Mouse (Mus musculus): ENCODE results near the gene Tenm4. TPM values are rescaled to one million over a fixed set of nuclear protein-coding genes. Genes with fewer than 3 reads are reported as not detected.
"Not testable (repeated sequence)": the region's sequence is repeated elsewhere in the genome, so short reads cannot be mapped to it uniquely, and the experiment has no call there.

Gene Tenm4
- polyA plus RNA-seq, 1 experiment from 2014 or later = 38.0 TPM

GRCm38 (mm10) chr7:96909856-96910255 lies 738.8 kb downstream of the Tenm4 start:
- Histone ChIP-seq H3K4me3 (replicated peaks; ENCODE audit: low read depth, low read length) (no peak overlapping the region), H3K36me3 (ENCODE audit: control insufficient read depth, insufficient read depth, low read length) (peaks cover 4% of the 10 kb centered on the region), H3K4me1 (ENCODE audit: control insufficient read depth, insufficient read depth, low read length) (0 out of 2 replicates have a peak, but pooled peaks cover 9% of the 10 kb centered on the region), H3K27me3 (ENCODE audit: control insufficient read depth, insufficient read depth, low read length) (peaks cover 3% of the 10 kb centered on the region; the same call in 1 of the 2 replicates), H3K4me2 (ENCODE audit: low read length) (no peak overlapping the region), H3K9ac (replicated peaks; ENCODE audit: low read length) (no peak overlapping the region), H3K27ac (replicated peaks; ENCODE audit: low read depth, low read length) (no peak overlapping the region), H3K9me3 (ENCODE audit: control insufficient read depth, low read length) (no peaks in the 10 kb centered on the region)
- WGBS = 68% methylated on average over 5 of the region's 5 CpGs
- DNase-seq (no peak), ATAC-seq (ENCODE audit: low FRiP score, low TSS enrichment) (no peak)

DNA sequence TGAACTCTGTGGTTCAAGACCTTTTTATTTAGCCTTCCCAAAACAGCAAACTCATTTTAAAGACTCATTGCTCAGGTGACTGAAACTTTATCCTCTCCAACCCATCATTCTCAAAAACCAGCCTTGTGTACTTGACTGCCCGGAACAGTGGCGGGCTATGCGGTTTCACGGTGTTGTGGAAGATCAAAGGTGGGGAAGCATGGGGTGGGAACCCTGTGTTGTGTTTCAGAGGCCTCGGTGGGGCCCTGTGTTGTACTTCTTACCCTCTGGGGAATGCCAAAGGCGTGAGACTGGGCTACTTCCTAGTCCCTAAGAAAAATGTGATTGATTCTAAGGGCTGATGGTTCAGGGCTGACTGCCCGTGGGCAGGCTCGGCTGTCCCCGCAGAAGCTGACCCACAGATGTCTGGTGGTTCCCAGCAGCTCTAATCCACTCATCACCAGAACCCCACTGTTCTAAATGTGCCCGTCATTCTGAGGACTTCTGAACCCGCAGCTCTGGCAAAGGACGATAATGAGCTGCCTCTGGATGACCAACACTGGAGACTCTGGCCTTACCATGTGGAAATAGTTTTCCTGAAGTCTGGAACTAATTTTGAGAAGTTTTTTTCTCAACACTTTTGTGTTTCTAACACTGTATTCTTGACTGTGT lies 739.4 kb downstream of the Tenm4 start:
- no peak overlapping the region for H3K9ac ChIP-seq (replicated peaks; ENCODE audit: low read length)
- DNase-seq (no peak), ATAC-seq (ENCODE audit: low FRiP score, low TSS enrichment) (no peak)
- 51% methylated on average over 12 of the region's 12 CpGs for WGBS
- 0 out of 2 replicates have a peak, but pooled peaks cover 4% of the 10 kb centered on the region for H3K4me1 ChIP-seq (ENCODE audit: control insufficient read depth, insufficient read depth, low read length)
- peaks cover 3% of the 10 kb centered on the region; the same call in 1 of the 2 replicates for H3K27me3 ChIP-seq (ENCODE audit: control insufficient read depth, insufficient read depth, low read length)
- no peaks in the 10 kb centered on the region for H3K9me3 ChIP-seq (ENCODE audit: control insufficient read depth, low read length)
- H3K4me3 ChIP-seq (replicated peaks; ENCODE audit: low read depth, low read length) = no peak overlapping the region
- no peak overlapping the region for H3K27ac ChIP-seq (replicated peaks; ENCODE audit: low read depth, low read length)
- no peak overlapping the region for H3K4me2 ChIP-seq (ENCODE audit: low read length)
- peaks cover 4% of the 10 kb centered on the region for H3K36me3 ChIP-seq (ENCODE audit: control insufficient read depth, insufficient read depth, low read length)

GRCm38 (mm10) chr7:96914031-96914430 lies 743.0 kb downstream of the Tenm4 start:
- 13% methylated on average over 6 of the region's 6 CpGs for WGBS
- no peak overlapping the region for H3K27ac ChIP-seq (replicated peaks; ENCODE audit: low read depth, low read length)
- no peaks in the 10 kb centered on the region for H3K4me1 ChIP-seq (ENCODE audit: control insufficient read depth, insufficient read depth, low read length)
- DNase-seq (peak; percentile 96), ATAC-seq (ENCODE audit: low FRiP score, low TSS enrichment) (no peak; the same call in 1 of the 2 replicates)
- H3K27me3 ChIP-seq (ENCODE audit: control insufficient read depth, insufficient read depth, low read length) = no peaks in the 10 kb centered on the region
- H3K36me3 ChIP-seq (ENCODE audit: control insufficient read depth, insufficient read depth, low read length) = no peaks in the 10 kb centered on the region
- H3K4me3 ChIP-seq (replicated peaks; ENCODE audit: low read depth, low read length) = no peak overlapping the region
- H3K9ac ChIP-seq (replicated peaks; ENCODE audit: low read length) = no peak overlapping the region
- no peaks in the 10 kb centered on the region for H3K9me3 ChIP-seq (ENCODE audit: control insufficient read depth, low read length)
- H3K4me2 ChIP-seq (ENCODE audit: low read length) = no peak overlapping the region

DNA sequence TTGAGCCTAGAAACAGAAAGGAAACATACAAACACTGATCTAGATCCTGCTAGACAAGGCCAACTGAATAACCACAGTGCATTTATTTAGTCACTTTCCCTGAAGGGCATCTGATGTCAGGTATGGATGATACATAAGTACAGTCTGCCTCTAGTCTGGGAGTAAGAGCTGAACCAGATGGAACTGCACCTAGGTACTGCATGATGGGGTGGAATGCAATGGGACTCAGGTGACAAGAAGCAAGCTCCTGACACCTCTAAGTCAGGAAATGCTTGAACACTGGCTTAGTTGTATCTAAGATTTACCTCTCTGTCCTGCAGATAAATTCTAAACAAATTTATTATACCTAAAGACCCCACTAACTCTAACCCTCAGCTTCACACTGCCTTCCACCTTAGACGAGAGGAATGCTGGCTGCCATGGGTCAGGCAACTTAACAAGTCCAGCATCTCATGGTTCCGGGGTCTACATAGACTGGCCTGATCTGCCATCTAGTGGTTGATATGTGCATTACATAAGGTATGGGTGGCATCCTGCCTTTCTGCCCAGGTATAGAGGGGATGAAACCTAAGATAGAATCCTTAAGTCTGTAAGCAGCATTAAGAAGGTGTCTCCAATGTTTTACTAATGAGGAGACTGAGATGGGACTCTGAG lies 744.5 kb downstream of the Tenm4 start:
- Histone ChIP-seq H3K4me2 (ENCODE audit: low read length) (no peak overlapping the region), H3K4me1 (ENCODE audit: control insufficient read depth, insufficient read depth, low read length) (no peaks in the 10 kb centered on the region), H3K9me3 (ENCODE audit: control insufficient read depth, low read length) (no peaks in the 10 kb centered on the region), H3K27me3 (ENCODE audit: control insufficient read depth, insufficient read depth, low read length) (no peaks in the 10 kb centered on the region), H3K4me3 (replicated peaks; ENCODE audit: low read depth, low read length) (no peak overlapping the region), H3K9ac (replicated peaks; ENCODE audit: low read length) (no peak overlapping the region), H3K27ac (replicated peaks; ENCODE audit: low read depth, low read length) (no peak overlapping the region), H3K36me3 (ENCODE audit: control insufficient read depth, insufficient read depth, low read length) (no peaks in the 10 kb centered on the region)
- ATAC-seq (ENCODE audit: low FRiP score, low TSS enrichment) (peak; percentile 66; the same call in 1 of the 2 replicates), DNase-seq (peak; percentile 92)
- under 1% methylated on average over 2 of the region's 2 CpGs for WGBS

- Histone ChIP-seq H3K9ac (replicated peaks; ENCODE audit: low read length) (no peak overlapping the region), H3K9me3 (ENCODE audit: control insufficient read depth, low read length) (no peaks in the 10 kb centered on the region), H3K27ac (replicated peaks; ENCODE audit: low read depth, low read length) (no peak overlapping the region), H3K36me3 (ENCODE audit: control insufficient read depth, insufficient read depth, low read length) (no peaks in the 10 kb centered on the region), H3K27me3 (ENCODE audit: control insufficient read depth, insufficient read depth, low read length) (no peaks in the 10 kb centered on the region), H3K4me3 (replicated peaks; ENCODE audit: low read depth, low read length) (no peak overlapping the region), H3K4me2 (ENCODE audit: low read length) (no peak overlapping the region), H3K4me1 (ENCODE audit: control insufficient read depth, insufficient read depth, low read length) (no peaks in the 10 kb centered on the region)
- 25% methylated on average over 7 of the region's 7 CpGs for WGBS
- ATAC-seq (ENCODE audit: low FRiP score, low TSS enrichment) (peak; percentile 72), DNase-seq (peak; percentile 48)
Observed at GRCm38 (mm10) chr7:96920447-96921095, 749.5 kb downstream of the Tenm4 start.

DNA sequence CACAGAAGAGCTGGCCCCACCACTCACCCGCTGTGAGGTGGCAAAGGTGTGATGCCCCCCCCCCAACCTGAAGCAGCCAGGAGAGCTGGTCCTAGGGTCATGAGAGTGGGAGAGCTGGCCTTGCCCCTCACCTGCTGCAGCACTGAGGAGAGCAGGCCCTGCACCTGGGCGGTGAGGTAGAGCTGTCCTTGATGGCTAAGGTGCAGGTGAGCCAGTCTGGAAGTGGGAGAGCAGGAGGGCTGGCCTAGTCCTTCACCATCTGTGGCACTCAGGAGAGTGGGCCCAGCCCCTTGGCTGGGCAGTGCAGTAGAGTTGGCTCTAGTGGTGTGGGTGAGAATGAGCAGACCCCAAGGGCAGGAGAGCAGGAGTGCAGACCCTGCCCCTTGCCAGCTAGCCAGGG lies 751.9 kb downstream of the Tenm4 start:
- H3K4me3 ChIP-seq (replicated peaks; ENCODE audit: low read depth, low read length) = no peak overlapping the region
- H3K9ac ChIP-seq (replicated peaks; ENCODE audit: low read length) = no peak overlapping the region
- no peaks in the 10 kb centered on the region for H3K27me3 ChIP-seq (ENCODE audit: control insufficient read depth, insufficient read depth, low read length)
- no peak overlapping the region for H3K4me2 ChIP-seq (ENCODE audit: low read length)
- H3K9me3 ChIP-seq (ENCODE audit: control insufficient read depth, low read length) = no peaks in the 10 kb centered on the region
- no peak for ATAC-seq (ENCODE audit: low FRiP score, low TSS enrichment)
- 98% methylated on average over 2 of the region's 2 CpGs for WGBS
- no peak for DNase-seq
- no peak overlapping the region for H3K27ac ChIP-seq (replicated peaks; ENCODE audit: low read depth, low read length)
- H3K4me1 ChIP-seq (ENCODE audit: control insufficient read depth, insufficient read depth, low read length) = no peaks in the 10 kb centered on the region
- H3K36me3 ChIP-seq (ENCODE audit: control insufficient read depth, insufficient read depth, low read length) = no peaks in the 10 kb centered on the region

- no peaks in the 10 kb centered on the region for H3K9me3 ChIP-seq (ENCODE audit: control insufficient read depth, low read length)
- H3K4me1 ChIP-seq (ENCODE audit: control insufficient read depth, insufficient read depth, low read length) = peaks cover 5% of the 10 kb centered on the region; the same call in 1 of the 2 replicates
- H3K36me3 ChIP-seq (ENCODE audit: control insufficient read depth, insufficient read depth, low read length) = no peaks in the 10 kb centered on the region
- no peak overlapping the region for H3K4me2 ChIP-seq (ENCODE audit: low read length)
- H3K4me3 ChIP-seq (replicated peaks; ENCODE audit: low read depth, low read length) = no peak overlapping the region
- H3K9ac ChIP-seq (replicated peaks; ENCODE audit: low read length) = no peak overlapping the region
- DNase-seq (peak; percentile 14), ATAC-seq (ENCODE audit: low FRiP score, low TSS enrichment) (peak; percentile 11; the same call in 1 of the 2 replicates)
- H3K27ac ChIP-seq (replicated peaks; ENCODE audit: low read depth, low read length) = no peak overlapping the region
- H3K27me3 ChIP-seq (ENCODE audit: control insufficient read depth, insufficient read depth, low read length) = no peaks in the 10 kb centered on the region
- 24% methylated on average over 5 of the region's 5 CpGs for WGBS
Observed at GRCm38 (mm10) chr7:96943715-96944377, 772.8 kb downstream of the Tenm4 start.

- H3K36me3 ChIP-seq (ENCODE audit: control insufficient read depth, insufficient read depth, low read length); H3K4me1 ChIP-seq (ENCODE audit: control insufficient read depth, insufficient read depth, low read length); ATAC-seq (ENCODE audit: low FRiP score, low TSS enrichment); H3K4me2 ChIP-seq (ENCODE audit: low read length); H3K9ac ChIP-seq (replicated peaks; ENCODE audit: low read length); H3K9me3 ChIP-seq (ENCODE audit: control insufficient read depth, low read length); H3K27me3 ChIP-seq (ENCODE audit: control insufficient read depth, insufficient read depth, low read length); H3K27ac ChIP-seq (replicated peaks; ENCODE audit: low read depth, low read length); DNase-seq; H3K4me3 ChIP-seq (replicated peaks; ENCODE audit: low read depth, low read length): not testable (repeated sequence)
- 92% methylated on average over 8 of the region's 8 CpGs for WGBS
Observed at GRCm38 (mm10) chr7:96946501-96946900, 775.5 kb downstream of the Tenm4 start.
